Mouse (Mus musculus): ENCODE data around the gene Klhl42. TPM values are rescaled to one million over a fixed set of nuclear protein-coding genes. Genes with fewer than 3 reads are reported as not detected.

Gene Klhl42
- polyA plus RNA-seq, 1 experiment from 2014 or later, result 4.7 TPM

- DNase-seq (ENCODE audit: extremely low spot score, low spot score), result no peak
- H3K4me1 ChIP-seq, result peaks cover 45% of the 10 kb centered on the region
- H3K9me3 ChIP-seq, result no peaks in the 10 kb centered on the region
- H3K27ac ChIP-seq, result no peak overlapping the region
- peaks cover 29% of the 10 kb centered on the region for H3K36me3 ChIP-seq (replicated peaks)
- no peak overlapping the region for H3K4me3 ChIP-seq
- no peaks in the 10 kb centered on the region for H3K27me3 ChIP-seq (ENCODE audit: poor library complexity, severe bottlenecking)
- WGBS, result 96% methylated on average over 4 of the region's 4 CpGs
These were observed 4.9 kb downstream of the Klhl42 start for GRCm38 (mm10) chr6:147096109-147096508.

GRCm38 (mm10) chr6:147096934-147097333, 5.8 kb downstream of the Klhl42 start:
- no peak for DNase-seq (ENCODE audit: extremely low spot score, low spot score)
- Histone ChIP-seq H3K36me3 (replicated peaks) (peaks cover 35% of the 10 kb centered on the region), H3K9me3 (no peaks in the 10 kb centered on the region), H3K4me3 (no peak overlapping the region), H3K4me1 (peaks cover 38% of the 10 kb centered on the region), H3K27ac (no peak overlapping the region), H3K27me3 (ENCODE audit: poor library complexity, severe bottlenecking) (no peaks in the 10 kb centered on the region)
- 81% methylated on average over 3 of the region's 3 CpGs for WGBS

- peaks cover 40% of the 10 kb centered on the region for H3K36me3 ChIP-seq (replicated peaks)
- no peaks in the 10 kb centered on the region for H3K9me3 ChIP-seq
- H3K27me3 ChIP-seq (ENCODE audit: poor library complexity, severe bottlenecking), result no peaks in the 10 kb centered on the region
- DNase-seq (ENCODE audit: extremely low spot score, low spot score), result no peak
- WGBS, result 53% methylated on average over 8 of the region's 8 CpGs
- H3K27ac ChIP-seq, result no peak overlapping the region
- peaks cover 33% of the 10 kb centered on the region for H3K4me1 ChIP-seq
- no peak overlapping the region for H3K4me3 ChIP-seq
These were observed 6.3 kb downstream of the Klhl42 start for GRCm38 (mm10) chr6:147097346-147097929.

GRCm38 (mm10) chr6:147099458-147100277, 8.5 kb downstream of the Klhl42 start:
- 84% methylated on average over 19 of the region's 19 CpGs for WGBS
- H3K9me3 ChIP-seq, result no peaks in the 10 kb centered on the region
- peaks cover 46% of the 10 kb centered on the region for H3K36me3 ChIP-seq (replicated peaks)
- H3K27me3 ChIP-seq (ENCODE audit: poor library complexity, severe bottlenecking), result no peaks in the 10 kb centered on the region
- no peak for DNase-seq (ENCODE audit: extremely low spot score, low spot score)
- peaks cover 14% of the 10 kb centered on the region for H3K4me1 ChIP-seq
- no peak overlapping the region for H3K27ac ChIP-seq
- no peak overlapping the region for H3K4me3 ChIP-seq

- 87% methylated on average over 3 of the region's 3 CpGs for WGBS
- Histone ChIP-seq H3K4me1 (peaks cover 9% of the 10 kb centered on the region; the same call in 1 of the 2 replicates), H3K4me3 (no peak overlapping the region), H3K27ac (no peak overlapping the region), H3K36me3 (replicated peaks) (peaks cover 50% of the 10 kb centered on the region), H3K9me3 (no peaks in the 10 kb centered on the region), H3K27me3 (ENCODE audit: poor library complexity, severe bottlenecking) (no peaks in the 10 kb centered on the region)
- no peak for DNase-seq (ENCODE audit: extremely low spot score, low spot score)
These were observed 11.1 kb downstream of the Klhl42 start for GRCm38 (mm10) chr6:147102293-147102692.

GRCm38 (mm10) chr6:147105529-147105928, 14.3 kb downstream of the Klhl42 start:
- Histone ChIP-seq H3K4me1 (no peaks in the 10 kb centered on the region), H3K4me3 (no peak overlapping the region), H3K27ac (no peak overlapping the region), H3K36me3 (replicated peaks) (peaks cover 78% of the 10 kb centered on the region), H3K9me3 (no peaks in the 10 kb centered on the region), H3K27me3 (ENCODE audit: poor library complexity, severe bottlenecking) (no peaks in the 10 kb centered on the region)
- WGBS, result 89% methylated on average over 1 of the region's 1 CpGs
- DNase-seq (ENCODE audit: extremely low spot score, low spot score), result no peak

GRCm38 (mm10) chr6:147106716-147107115, 15.5 kb downstream of the Klhl42 start:
- WGBS, result 97% methylated on average over 6 of the region's 6 CpGs
- no peak overlapping the region for H3K27ac ChIP-seq
- H3K36me3 ChIP-seq (replicated peaks), result peaks cover 84% of the 10 kb centered on the region
- DNase-seq (ENCODE audit: extremely low spot score, low spot score), result no peak
- H3K4me1 ChIP-seq, result no peaks in the 10 kb centered on the region
- H3K27me3 ChIP-seq (ENCODE audit: poor library complexity, severe bottlenecking), result no peaks in the 10 kb centered on the region
- no peak overlapping the region for H3K4me3 ChIP-seq
- H3K9me3 ChIP-seq, result no peaks in the 10 kb centered on the region

- Histone ChIP-seq H3K4me1 (0 out of 2 replicates have a peak, but pooled peaks cover under 1% of the 10 kb centered on the region), H3K27ac (no peak overlapping the region), H3K36me3 (replicated peaks) (peaks cover 70% of the 10 kb centered on the region), H3K9me3 (no peaks in the 10 kb centered on the region), H3K4me3 (no peak overlapping the region), H3K27me3 (ENCODE audit: poor library complexity, severe bottlenecking) (no peaks in the 10 kb centered on the region)
- no peak for DNase-seq (ENCODE audit: extremely low spot score, low spot score)
- WGBS, result 87% methylated on average over 7 of the region's 7 CpGs
These were observed 18.1 kb downstream of the Klhl42 start for GRCm38 (mm10) chr6:147109283-147109682.

- H3K27ac ChIP-seq, result no peak overlapping the region
- peaks cover 9% of the 10 kb centered on the region for H3K36me3 ChIP-seq (replicated peaks)
- no peaks in the 10 kb centered on the region for H3K27me3 ChIP-seq (ENCODE audit: poor library complexity, severe bottlenecking)
- DNase-seq (ENCODE audit: extremely low spot score, low spot score), result peak; percentile 78
- H3K4me3 ChIP-seq, result no peak overlapping the region
- peaks cover 7% of the 10 kb centered on the region; the same call in 1 of the 2 replicates for H3K4me1 ChIP-seq
- WGBS, result 14% methylated on average over 10 of the region's 10 CpGs
- H3K9me3 ChIP-seq, result no peaks in the 10 kb centered on the region
These were observed 25.4 kb downstream of the Klhl42 start for GRCm38 (mm10) chr6:147116579-147116978.

GRCm38 (mm10) chr6:147117764-147118163, 26.6 kb downstream of the Klhl42 start:
- Histone ChIP-seq H3K27me3 (ENCODE audit: poor library complexity, severe bottlenecking) (no peaks in the 10 kb centered on the region), H3K9me3 (no peaks in the 10 kb centered on the region), H3K4me1 (peaks cover 7% of the 10 kb centered on the region; the same call in 1 of the 2 replicates), H3K27ac (no peak overlapping the region), H3K36me3 (replicated peaks) (0 out of 2 replicates have a peak, but pooled peaks cover 2% of the 10 kb centered on the region), H3K4me3 (no peak overlapping the region)
- WGBS, result 96% methylated on average over 7 of the region's 7 CpGs
- DNase-seq (ENCODE audit: extremely low spot score, low spot score), result no peak

GRCm38 (mm10) chr6:147118190-147118589, 27.0 kb downstream of the Klhl42 start:
- H3K27ac ChIP-seq, result no peak overlapping the region
- H3K36me3 ChIP-seq (replicated peaks), result no peaks in the 10 kb centered on the region
- DNase-seq (ENCODE audit: extremely low spot score, low spot score), result no peak
- H3K4me1 ChIP-seq, result peaks cover 7% of the 10 kb centered on the region; the same call in 1 of the 2 replicates
- H3K27me3 ChIP-seq (ENCODE audit: poor library complexity, severe bottlenecking), result no peaks in the 10 kb centered on the region
- no peak overlapping the region for H3K4me3 ChIP-seq
- 89% methylated on average over 3 of the region's 3 CpGs for WGBS
- no peaks in the 10 kb centered on the region for H3K9me3 ChIP-seq

GRCm38 (mm10) chr6:147121320-147121719, 30.1 kb downstream of the Klhl42 start:
- no peak overlapping the region for H3K27ac ChIP-seq
- no peaks in the 10 kb centered on the region for H3K27me3 ChIP-seq (ENCODE audit: poor library complexity, severe bottlenecking)
- no peaks in the 10 kb centered on the region for H3K9me3 ChIP-seq
- no peak overlapping the region for H3K4me3 ChIP-seq
- no peaks in the 10 kb centered on the region for H3K4me1 ChIP-seq
- no peak for DNase-seq (ENCODE audit: extremely low spot score, low spot score)
- WGBS, result 63% methylated on average over 6 of the region's 6 CpGs
- H3K36me3 ChIP-seq (replicated peaks), result no peaks in the 10 kb centered on the region

- Histone ChIP-seq H3K27ac (no peak overlapping the region), H3K4me3 (no peak overlapping the region), H3K9me3 (no peaks in the 10 kb centered on the region), H3K4me1 (no peaks in the 10 kb centered on the region), H3K36me3 (replicated peaks) (no peaks in the 10 kb centered on the region), H3K27me3 (ENCODE audit: poor library complexity, severe bottlenecking) (no peaks in the 10 kb centered on the region)
- DNase-seq (ENCODE audit: extremely low spot score, low spot score), result no peak
- WGBS, result 91% methylated on average over 10 of the region's 10 CpGs
These were observed 36.1 kb downstream of the Klhl42 start for GRCm38 (mm10) chr6:147127239-147127638.
